Mouse (Mus musculus) brain, embryonic 14.5 days (tissue): Measurements from ENCODE around the gene Zfp92. TPM values are rescaled to one million over a fixed set of nuclear protein-coding genes. Genes with fewer than 3 reads are reported as not detected.

Experiments
- DNase-seq: peaks from one replicate; pipeline ENCODE4 v3.0.0-alpha.2; 2011; ENCODE audit warnings: low read depth
- CTCF ChIP-seq: fragments of 200-500 bp; IDR thresholded peaks from 2 replicates; pipeline ENCODE4 v1.5.1; 2012; ENCODE audit warnings: inconsistent platforms, mild to moderate bottlenecking, moderate library complexity, borderline replicate concordance; ENCODE audit not compliant: insufficient read depth, insufficient read length; ENCODE audit errors: extremely low read depth
- POLR2A ChIP-seq: fragments of 200-500 bp; IDR thresholded peaks from 2 replicates; pipeline ENCODE4 v1.6.1; 2012; ENCODE audit warnings: mild to moderate bottlenecking, inconsistent platforms, borderline replicate concordance; ENCODE audit not compliant: poor library complexity, insufficient read depth, insufficient read length, severe bottlenecking; ENCODE audit errors: extremely low read depth
- polyA plus RNA-seq: library from polyadenylated mRNA; depleted of rRNA; stranded (reverse); fragments of >200 nt; gene quantifications from 2 replicates; pipeline ENCODE4 v1.2.3, GENCODE M21; 2012; rRNA removed

The Zfp92 gene
- polyA plus RNA-seq, 1 experiment, result 1.3 TPM

DNA sequence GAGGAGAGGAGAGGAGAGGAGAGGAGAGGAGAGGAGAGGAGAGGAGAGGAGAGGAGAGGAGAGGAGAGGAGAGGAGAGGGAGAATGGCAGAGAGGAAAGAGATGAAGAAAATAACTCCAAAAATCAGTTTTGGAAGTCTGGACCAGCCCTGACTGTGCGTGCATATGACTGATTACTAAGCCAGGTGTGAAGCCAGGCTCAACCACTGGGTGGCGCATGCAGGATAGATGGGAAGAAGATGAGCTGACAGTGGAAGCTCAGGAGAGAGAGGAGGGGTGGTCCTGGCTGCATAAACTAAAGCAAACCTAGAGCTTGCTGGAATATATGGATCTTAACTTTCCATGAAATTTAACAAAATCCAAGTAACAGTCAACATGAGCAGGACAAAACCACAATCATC is 41.1 kb downstream of the Zfp92 start:
- DNase-seq, result peak; percentile 65
- TF ChIP-seq CTCF (peak; percentile 79), POLR2A (no peak)

DNA sequence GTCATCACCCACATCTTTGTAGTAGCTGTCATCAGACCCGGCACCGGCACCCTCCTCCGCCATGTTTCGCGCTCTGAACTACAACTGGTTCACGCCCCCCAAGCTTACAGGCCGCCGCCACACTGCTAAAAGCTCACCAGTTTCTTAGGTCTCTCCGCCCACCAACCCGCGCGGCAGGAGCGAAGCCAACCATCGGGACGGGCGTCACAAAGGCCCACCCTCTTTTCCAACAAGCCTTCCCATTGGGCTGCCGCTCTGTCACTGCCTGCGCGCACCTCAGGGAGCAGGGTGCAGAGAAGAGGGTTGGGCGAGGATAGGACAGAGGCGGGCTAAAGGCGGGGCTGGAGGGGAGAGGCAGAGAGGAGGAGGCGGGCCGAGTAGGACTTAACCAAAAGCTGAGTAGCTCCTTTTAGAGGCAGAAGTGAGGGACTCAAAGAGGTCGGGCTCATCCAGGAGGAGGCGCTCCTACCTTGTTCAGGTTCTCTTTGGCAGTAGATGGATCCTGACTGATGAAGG is 48.0 kb downstream of the Zfp92 start, which contains the start of gene Haus7:
TSS of gene Haus7 (minus strand) at position 168 of the 516 bp plus-strand sequence.
- DNase-seq, result peak; percentile 98
- TF ChIP-seq POLR2A (peak; percentile 17; the same call in 1 of the 2 replicates), CTCF (peak; percentile 37; the same call in 1 of the 2 replicates)

- TF ChIP-seq POLR2A (no peak), CTCF (no peak)
- DNase-seq, result no peak
Observed at GRCm38 (mm10) chrX:73460792-73461191, 49.9 kb downstream of the Zfp92 start.

- peak; percentile 8 for DNase-seq
- TF ChIP-seq CTCF (no peak), POLR2A (no peak)
Observed at GRCm38 (mm10) chrX:73465483-73466186, 54.7 kb downstream of the Zfp92 start.

GRCm38 (mm10) chrX:73467446-73468241 is 56.7 kb downstream of the Zfp92 start:
- TF ChIP-seq POLR2A, result no peak
- no peak for TF ChIP-seq CTCF
- peak; percentile 9 for DNase-seq

GRCm38 (mm10) chrX:73468330-73468729 is 57.4 kb downstream of the Zfp92 start:
- no peak for TF ChIP-seq POLR2A
- no peak for TF ChIP-seq CTCF
- no peak for DNase-seq

GRCm38 (mm10) chrX:73468752-73469151 is 57.9 kb downstream of the Zfp92 start:
- no peak for TF ChIP-seq CTCF
- TF ChIP-seq POLR2A, result no peak

DNA sequence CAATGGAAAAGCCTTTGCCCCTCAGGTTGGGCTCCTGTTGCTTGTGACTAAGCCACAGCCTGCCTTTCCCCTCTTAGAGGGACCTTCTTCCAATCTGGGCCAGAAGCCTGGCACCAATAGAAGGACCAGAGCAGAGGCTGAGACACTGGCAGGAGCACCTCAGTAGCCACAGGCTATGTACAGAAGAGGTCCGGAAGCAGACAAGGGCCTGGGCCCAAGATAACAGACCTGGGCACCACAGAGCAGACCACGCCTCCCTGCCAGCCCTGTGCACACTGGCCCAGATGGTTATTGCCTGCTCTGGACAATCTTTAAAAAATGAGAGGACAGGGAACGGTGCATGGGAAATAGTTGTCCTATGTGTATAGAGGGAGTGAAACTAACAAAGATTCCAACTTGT is 60.9 kb downstream of the Zfp92 start:
- no peak for DNase-seq
- TF ChIP-seq CTCF (no peak), POLR2A (no peak)

More at GRCm38 (mm10) chrX:73468752-73469151, 57.9 kb downstream of the Zfp92 start:
- no peak for DNase-seq

DNA sequence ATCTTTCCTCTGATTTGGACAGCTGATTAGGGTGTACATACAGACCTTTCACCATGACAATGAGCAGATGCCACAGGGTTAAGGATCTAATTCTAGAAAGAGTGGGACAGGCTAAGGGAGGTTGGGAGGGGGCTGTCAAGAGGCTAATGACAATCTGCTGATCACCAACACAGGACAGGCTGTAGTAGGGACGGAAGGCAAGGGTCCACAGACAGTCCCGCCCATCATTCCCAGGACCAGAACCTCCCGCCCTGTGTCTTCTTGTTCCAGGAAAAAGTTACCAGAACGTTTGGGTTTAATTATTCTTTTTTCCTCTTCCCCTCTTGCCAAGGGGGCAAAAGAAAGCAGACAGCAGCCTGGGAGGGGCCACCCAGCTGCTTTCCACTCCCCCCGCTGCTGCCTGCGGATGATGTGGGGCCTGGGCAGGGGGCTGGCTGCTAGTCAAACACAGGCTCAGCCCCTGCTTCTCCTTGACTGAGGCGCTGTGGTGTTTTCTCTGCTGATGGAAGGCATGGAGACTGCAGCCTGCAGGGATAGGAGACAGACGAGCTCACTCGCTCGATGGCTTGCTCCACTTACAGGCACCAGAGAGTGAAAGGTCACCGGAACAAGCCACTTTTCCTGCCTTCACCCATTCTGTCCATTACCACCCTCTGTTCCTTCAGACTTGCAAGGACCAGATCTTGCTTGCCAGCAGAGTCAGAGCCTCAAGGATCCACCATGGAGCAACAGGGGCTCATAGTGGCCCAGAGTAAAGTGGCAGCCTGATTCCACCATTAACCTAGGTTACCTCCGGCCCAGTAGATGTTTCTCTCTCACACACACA is 63.7 kb downstream of the Zfp92 start:
- no peak for TF ChIP-seq POLR2A
- peak; percentile 25 for DNase-seq

GRCm38 (mm10) chrX:73475658-73476256 is 64.9 kb downstream of the Zfp92 start:
- DNase-seq, result no peak
- TF ChIP-seq POLR2A (no peak), CTCF (no peak)

DNA sequence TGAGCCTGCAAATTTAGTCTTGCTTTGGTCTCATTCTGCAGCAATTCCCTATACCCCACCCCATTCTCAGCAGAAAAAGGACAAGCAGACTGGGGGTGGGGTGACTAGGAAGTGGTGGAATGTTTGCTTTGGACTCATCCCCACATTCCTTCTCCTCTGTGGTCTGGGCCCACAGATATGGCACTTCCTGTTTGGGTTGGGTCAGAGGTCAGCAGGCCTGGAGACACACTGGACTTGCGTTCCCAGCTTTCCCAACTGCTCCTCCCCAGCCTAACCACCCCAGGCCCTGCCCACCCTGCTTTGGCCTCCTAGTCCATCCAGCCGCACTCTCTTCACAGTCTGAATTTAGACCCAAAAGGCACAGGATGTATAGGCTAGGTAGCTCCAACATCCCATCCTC is 65.7 kb downstream of the Zfp92 start:
- no peak for TF ChIP-seq POLR2A
- no peak for TF ChIP-seq CTCF
- DNase-seq, result peak; percentile 14

DNA sequence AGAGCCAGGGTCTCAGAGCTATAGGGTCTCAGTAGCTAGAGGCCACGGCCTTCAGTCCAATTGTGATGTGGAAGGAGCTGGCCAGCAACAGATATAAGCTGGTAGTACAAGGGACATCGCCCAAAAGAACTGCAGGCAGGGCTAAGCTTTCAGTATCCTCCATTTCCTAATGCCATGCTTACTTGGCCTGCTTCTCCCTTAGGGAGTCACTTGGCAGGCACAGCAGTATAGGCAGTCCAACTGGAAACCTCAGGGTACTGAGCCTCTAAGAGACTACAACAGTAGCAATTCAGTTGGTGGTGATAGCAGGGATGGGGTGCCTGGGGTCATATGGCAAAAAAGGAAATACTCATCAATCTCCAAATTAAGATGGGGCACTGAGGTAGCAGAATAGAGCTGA is 66.6 kb downstream of the Zfp92 start:
- no peak for DNase-seq
- TF ChIP-seq CTCF (no peak), POLR2A (no peak)

Other genes starting within 250 kb of the Zfp92 start
- not detected in 2 replicates for gene Spin2d, start 234.1 kb upstream of the Zfp92 start, polyA plus RNA-seq
- gene Xlr3b, start 218.9 kb upstream of the Zfp92 start, polyA plus RNA-seq, result 3.7 and 13.7 TPM in 2 replicates
- gene Xlr4b, start 196.8 kb upstream of the Zfp92 start, polyA plus RNA-seq, result 0.25 and 0.97 TPM in 2 replicates
- gene F8a, start 182.8 kb upstream of the Zfp92 start, polyA plus RNA-seq, result 19.7 and 22.1 TPM in 2 replicates
- 0.25 TPM in 1 of 2 replicates, not detected in the other for gene Xlr4c, start 168.0 kb upstream of the Zfp92 start, polyA plus RNA-seq
- 0.13 TPM in 1 of 2 replicates, not detected in the other for gene Xlr3c, start 145.7 kb upstream of the Zfp92 start, polyA plus RNA-seq
- gene Xlr5a, start 118.1 kb upstream of the Zfp92 start, polyA plus RNA-seq, result not detected in 2 replicates
- gene Xlr5c, start 118.1 kb upstream of the Zfp92 start, polyA plus RNA-seq, result not detected in 2 replicates
- not detected in 2 replicates for gene Gm45015, start 74.3 kb upstream of the Zfp92 start, polyA plus RNA-seq
- 25.9 and 26.6 TPM in 2 replicates for gene Zfp275, start 68.5 kb upstream of the Zfp92 start, polyA plus RNA-seq
- gene Gm18336, start 12.4 kb upstream of the Zfp92 start, polyA plus RNA-seq, result 0.13 and 0.27 TPM in 2 replicates
- 0.11 and 0.18 TPM in 2 replicates for gene Trex2, start 24.2 kb downstream of the Zfp92 start, polyA plus RNA-seq
- 45.6 and 50.0 TPM in 2 replicates for gene Haus7, start 47.9 kb downstream of the Zfp92 start, polyA plus RNA-seq
- 39.3 and 83.1 TPM in 2 replicates for gene Bgn, start 72.5 kb downstream of the Zfp92 start, polyA plus RNA-seq
- gene Atp2b3, start 92.0 kb downstream of the Zfp92 start, polyA plus RNA-seq, result 7.9 and 13.7 TPM in 2 replicates
- 1.1 and 1.5 TPM in 2 replicates for gene Dusp9, start 228.3 kb downstream of the Zfp92 start, polyA plus RNA-seq
- gene Pnck, start 249.0 kb downstream of the Zfp92 start, polyA plus RNA-seq, result 139 and 181 TPM in 2 replicates